Mouse (Mus musculus): ENCODE results near the gene Rabif.
"Not testable (repeated sequence)": the region's sequence is repeated elsewhere in the genome, so short reads cannot be mapped to it uniquely, and the experiment has no call there.

Rabif gene

GRCm38 (mm10) chr1:134494428-134495215, at the start of gene Rabif:
Gene Rabif (plus strand): TSS chr1:134494648.
- peak; percentile 98 for DNase-seq (ENCODE audit: low read depth, low spot score)

- no peak for DNase-seq (ENCODE audit: low read depth, low spot score)
Measured at GRCm38 (mm10) chr1:134445418-134445817, 49.0 kb upstream of the Rabif start.

GRCm38 (mm10) chr1:134448537-134448936, 45.9 kb upstream of the Rabif start:
- DNase-seq (ENCODE audit: low read depth, low spot score) = not testable (repeated sequence)

- DNase-seq (ENCODE audit: low read depth, low spot score) = peak; percentile 50
Measured at GRCm38 (mm10) chr1:134450201-134450600, 44.2 kb upstream of the Rabif start.

- DNase-seq (ENCODE audit: low read depth, low spot score) = peak; percentile 71
Measured at GRCm38 (mm10) chr1:134450986-134451385, 43.5 kb upstream of the Rabif start.

GRCm38 (mm10) chr1:134454904-134455824, 39.3 kb upstream of the Rabif start, which contains the start of gene Klhl12:
Gene Klhl12 (plus strand): TSS chr1:134455531.
- DNase-seq (ENCODE audit: low read depth, low spot score) = peak; percentile 78

GRCm38 (mm10) chr1:134456060-134456459, 38.4 kb upstream of the Rabif start:
- DNase-seq (ENCODE audit: low read depth, low spot score) = peak; percentile 16

GRCm38 (mm10) chr1:134458139-134458727, 36.2 kb upstream of the Rabif start:
- no peak for DNase-seq (ENCODE audit: low read depth, low spot score)

- DNase-seq (ENCODE audit: low read depth, low spot score) = no peak
Measured at GRCm38 (mm10) chr1:134460294-134461284, 33.9 kb upstream of the Rabif start.

GRCm38 (mm10) chr1:134484623-134485022, 9.8 kb upstream of the Rabif start:
- no peak for DNase-seq (ENCODE audit: low read depth, low spot score)

GRCm38 (mm10) chr1:134490903-134491801, 3.3 kb upstream of the Rabif start:
- no peak for DNase-seq (ENCODE audit: low read depth, low spot score)

GRCm38 (mm10) chr1:134492276-134492675, 2.2 kb upstream of the Rabif start:
- DNase-seq (ENCODE audit: low read depth, low spot score) = no peak

- peak; percentile 66 for DNase-seq (ENCODE audit: low read depth, low spot score)
Measured at GRCm38 (mm10) chr1:134493496-134493895, 952 bp upstream of the Rabif start.

- DNase-seq (ENCODE audit: low read depth, low spot score) = no peak
Measured at GRCm38 (mm10) chr1:134493956-134494355, 492 bp upstream of the Rabif start.

GRCm38 (mm10) chr1:134495216-134495539, 730 bp downstream of the Rabif start:
- DNase-seq (ENCODE audit: low read depth, low spot score) = peak; percentile 64

GRCm38 (mm10) chr1:134495991-134496390, 1.5 kb downstream of the Rabif start:
- no peak for DNase-seq (ENCODE audit: low read depth, low spot score)

- DNase-seq (ENCODE audit: low read depth, low spot score) = no peak
Measured at GRCm38 (mm10) chr1:134500916-134501315, 6.5 kb downstream of the Rabif start.

- DNase-seq (ENCODE audit: low read depth, low spot score) = no peak
Measured at GRCm38 (mm10) chr1:134506201-134506600, 11.8 kb downstream of the Rabif start.

- DNase-seq (ENCODE audit: low read depth, low spot score) = no peak
Measured at GRCm38 (mm10) chr1:134510018-134510417, 15.6 kb downstream of the Rabif start.

- no peak for DNase-seq (ENCODE audit: low read depth, low spot score)
Measured at GRCm38 (mm10) chr1:134512183-134512582, 17.7 kb downstream of the Rabif start.
